Comparison of ENCODE assay signal across 18 mouse cellular contexts in the genomic region with DNA sequence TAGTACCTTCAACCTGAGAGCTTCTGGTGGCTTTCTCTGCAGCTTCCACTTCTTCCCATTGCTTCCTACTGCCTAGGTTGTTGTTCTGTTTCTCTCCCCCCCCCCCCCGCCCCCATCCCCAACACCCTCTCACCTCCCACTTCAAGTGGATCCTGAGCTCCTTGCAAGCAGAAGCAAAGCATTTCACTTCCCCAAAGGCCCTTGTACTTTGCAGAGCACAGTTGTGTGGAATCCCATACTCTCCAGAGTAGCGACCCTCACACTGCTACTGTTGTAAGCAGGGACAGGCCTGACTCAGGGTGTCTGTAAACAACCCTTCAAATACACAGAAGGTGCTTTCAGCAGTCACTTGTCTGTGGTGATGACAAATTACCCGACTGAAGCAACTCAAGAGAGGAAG.
"Had no signal": no experiment of that assay in that cellular context is flagged by ENCODE, and none has a peak within 500 bp of the region (broad histone marks: within the 10 kb centered on the region; RNA-seq: fewer than 3 reads in every experiment).

No protein-coding gene starts in this region.

- DNase-seq: gastrocnemius, adult 2 months; gastrocnemius, postnatal 10 days; gastrocnemius, postnatal 25 days; heart, adult 11 months; heart, postnatal 10 days; heart, postnatal 4 days; kidney, adult 18-20 months; kidney, adult 8-10 months; kidney, postnatal 10 days; kidney, postnatal 25 days; layer of hippocampus, adult 9-11 months; layer of hippocampus, postnatal 36 days; liver; liver, embryonic 13.5 days had no signal

- ATAC-seq: hindbrain, embryonic 16.5 days; inflammation-experienced regulatory T-cells, adult 6 months; intestine, embryonic 15.5 days; intestine, postnatal 0 days had no signal
